Mouse (Mus musculus): ENCODE results near the gene Ppp1r14a. TPM values are rescaled to one million over a fixed set of nuclear protein-coding genes. Genes with fewer than 3 reads are reported as not detected.

Ppp1r14a gene
- polyA plus RNA-seq, 1 experiment = 11.9 TPM

- Histone ChIP-seq H3K36me3 (ENCODE audit: control insufficient read depth, insufficient read depth, low read length) (no peaks in the 10 kb centered on the region), H3K4me3 (ENCODE audit: control insufficient read depth, low read depth, low read length) (peak overlapping the region; percentile 67), H3K27ac (ENCODE audit: control insufficient read depth, insufficient read depth, low read depth, low read length) (peak overlapping the region; percentile 64), H3K27me3 (ENCODE audit: control insufficient read depth, insufficient read depth, low read length) (no peaks in the 10 kb centered on the region), H3K4me1 (ENCODE audit: control insufficient read depth, insufficient read depth, low read length) (peaks cover 14% of the 10 kb centered on the region)
- TF ChIP-seq POLR2A (IDR thresholded peaks at IDR 0.05; ENCODE audit: control insufficient read depth, low read depth, low read length) (0 out of 2 replicates have a peak, but pooled peaks have one; percentile 19), CTCF (IDR thresholded peaks at IDR 0.05; ENCODE audit: control insufficient read depth, insufficient read depth, insufficient replicate concordance, low read depth, low read length) (no peak)
These were observed 1.0 kb upstream of the Ppp1r14a start for GRCm38 (mm10) chr7:29288079-29288478.

- Histone ChIP-seq H3K4me1 (ENCODE audit: control insufficient read depth, insufficient read depth, low read length) (peaks cover 14% of the 10 kb centered on the region), H3K27ac (ENCODE audit: control insufficient read depth, insufficient read depth, low read depth, low read length) (peak overlapping the region; percentile 50), H3K27me3 (ENCODE audit: control insufficient read depth, insufficient read depth, low read length) (no peaks in the 10 kb centered on the region), H3K4me3 (ENCODE audit: control insufficient read depth, low read depth, low read length) (peak overlapping the region; percentile 67), H3K36me3 (ENCODE audit: control insufficient read depth, insufficient read depth, low read length) (no peaks in the 10 kb centered on the region)
- no peak for TF ChIP-seq POLR2A (IDR thresholded peaks at IDR 0.05; ENCODE audit: control insufficient read depth, low read depth, low read length)
- no peak for TF ChIP-seq CTCF (IDR thresholded peaks at IDR 0.05; ENCODE audit: control insufficient read depth, insufficient read depth, insufficient replicate concordance, low read depth, low read length)
These were observed 748 bp downstream of the Ppp1r14a start for GRCm38 (mm10) chr7:29289856-29290255.

- Histone ChIP-seq H3K36me3 (ENCODE audit: control insufficient read depth, insufficient read depth, low read length) (no peaks in the 10 kb centered on the region), H3K4me3 (ENCODE audit: control insufficient read depth, low read depth, low read length) (no peak overlapping the region), H3K4me1 (ENCODE audit: control insufficient read depth, insufficient read depth, low read length) (peaks cover 16% of the 10 kb centered on the region), H3K27me3 (ENCODE audit: control insufficient read depth, insufficient read depth, low read length) (no peaks in the 10 kb centered on the region), H3K27ac (ENCODE audit: control insufficient read depth, insufficient read depth, low read depth, low read length) (peak overlapping the region; percentile 47)
- TF ChIP-seq POLR2A (IDR thresholded peaks at IDR 0.05; ENCODE audit: control insufficient read depth, low read depth, low read length) = no peak
These were observed 1.8 kb downstream of the Ppp1r14a start for GRCm38 (mm10) chr7:29290691-29291485.

GRCm38 (mm10) chr7:29291616-29292457, 2.7 kb downstream of the Ppp1r14a start:
- Histone ChIP-seq H3K27ac (ENCODE audit: control insufficient read depth, insufficient read depth, low read depth, low read length) (peak overlapping the region; percentile 32), H3K4me3 (ENCODE audit: control insufficient read depth, low read depth, low read length) (no peak overlapping the region), H3K4me1 (ENCODE audit: control insufficient read depth, insufficient read depth, low read length) (peaks cover 21% of the 10 kb centered on the region), H3K36me3 (ENCODE audit: control insufficient read depth, insufficient read depth, low read length) (no peaks in the 10 kb centered on the region), H3K27me3 (ENCODE audit: control insufficient read depth, insufficient read depth, low read length) (no peaks in the 10 kb centered on the region)
- TF ChIP-seq CTCF (IDR thresholded peaks at IDR 0.05; ENCODE audit: control insufficient read depth, insufficient read depth, insufficient replicate concordance, low read depth, low read length) (no peak), POLR2A (IDR thresholded peaks at IDR 0.05; ENCODE audit: control insufficient read depth, low read depth, low read length) (no peak)

GRCm38 (mm10) chr7:29292458-29293098, 3.5 kb downstream of the Ppp1r14a start:
- Histone ChIP-seq H3K4me3 (ENCODE audit: control insufficient read depth, low read depth, low read length) (no peak overlapping the region), H3K27me3 (ENCODE audit: control insufficient read depth, insufficient read depth, low read length) (no peaks in the 10 kb centered on the region), H3K27ac (ENCODE audit: control insufficient read depth, insufficient read depth, low read depth, low read length) (peak overlapping the region; percentile 66), H3K4me1 (ENCODE audit: control insufficient read depth, insufficient read depth, low read length) (peaks cover 23% of the 10 kb centered on the region), H3K36me3 (ENCODE audit: control insufficient read depth, insufficient read depth, low read length) (no peaks in the 10 kb centered on the region)
- TF ChIP-seq CTCF (IDR thresholded peaks at IDR 0.05; ENCODE audit: control insufficient read depth, insufficient read depth, insufficient replicate concordance, low read depth, low read length) (no peak), POLR2A (IDR thresholded peaks at IDR 0.05; ENCODE audit: control insufficient read depth, low read depth, low read length) (no peak)

GRCm38 (mm10) chr7:29293131-29294065, 4.3 kb downstream of the Ppp1r14a start:
- H3K4me3 ChIP-seq (ENCODE audit: control insufficient read depth, low read depth, low read length) = no peak overlapping the region
- H3K36me3 ChIP-seq (ENCODE audit: control insufficient read depth, insufficient read depth, low read length) = no peaks in the 10 kb centered on the region
- peak overlapping the region; percentile 66 for H3K27ac ChIP-seq (ENCODE audit: control insufficient read depth, insufficient read depth, low read depth, low read length)
- TF ChIP-seq POLR2A (IDR thresholded peaks at IDR 0.05; ENCODE audit: control insufficient read depth, low read depth, low read length) = no peak
- TF ChIP-seq CTCF (IDR thresholded peaks at IDR 0.05; ENCODE audit: control insufficient read depth, insufficient read depth, insufficient replicate concordance, low read depth, low read length) = no peak
- H3K4me1 ChIP-seq (ENCODE audit: control insufficient read depth, insufficient read depth, low read length) = peaks cover 22% of the 10 kb centered on the region
- H3K27me3 ChIP-seq (ENCODE audit: control insufficient read depth, insufficient read depth, low read length) = no peaks in the 10 kb centered on the region

Measured in testis, adult 2 months (tissue).